Mouse (Mus musculus): ENCODE measurements around the gene Mlec. TPM values are rescaled to one million over a fixed set of nuclear protein-coding genes. Genes with fewer than 3 reads are reported as not detected.
"Not testable (repeated sequence)": the region's sequence is repeated elsewhere in the genome, so short reads cannot be mapped to it uniquely, and the experiment has no call there.

Mlec gene
- polyA plus RNA-seq, 1 experiment from 2014 or later, result 36.6 TPM

DNA sequence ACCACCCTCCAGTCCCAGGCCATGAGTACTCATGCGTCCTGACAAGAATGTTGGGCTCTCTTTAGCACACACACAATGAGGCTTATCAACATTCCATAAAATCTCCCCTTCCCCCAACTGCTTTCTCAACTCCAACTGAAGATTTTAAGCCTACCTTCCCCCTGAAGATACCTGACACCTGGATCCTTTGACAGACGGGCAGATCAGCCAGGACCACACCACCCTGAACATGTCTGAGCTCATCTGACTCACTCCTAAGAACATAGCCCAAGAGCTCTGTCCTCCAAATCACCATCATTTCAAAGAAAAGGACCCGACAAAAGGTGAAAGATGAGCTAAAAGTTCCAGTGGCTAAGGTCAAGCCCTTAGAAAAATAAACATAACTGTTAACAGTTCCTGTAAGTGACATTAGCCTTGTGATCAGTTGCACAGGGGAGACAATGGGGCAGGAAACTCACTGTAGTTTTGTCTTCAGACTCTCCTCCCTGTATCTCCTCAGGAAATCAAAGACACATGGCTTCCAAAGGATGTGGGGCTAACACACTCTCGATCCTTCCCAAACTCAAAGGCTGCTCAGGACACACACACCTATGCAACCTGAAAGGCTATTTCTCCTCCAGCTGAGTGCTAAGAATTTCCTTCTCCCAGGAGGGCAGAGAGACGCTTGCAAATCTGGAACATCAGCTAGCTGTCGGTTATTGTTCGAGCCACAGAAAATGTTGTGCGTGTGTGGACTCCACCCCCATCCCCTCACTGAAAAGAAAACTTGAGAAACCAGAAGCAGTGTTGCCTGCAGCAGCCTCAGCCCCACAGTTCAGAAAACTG lies 5.6 kb downstream of the Mlec start:
- no peak for ATAC-seq (replicated peaks; ENCODE audit: insufficient number of reproducible peaks, low FRiP score, low TSS enrichment, low read depth)
- H3K27me3 ChIP-seq (ENCODE audit: control insufficient read depth, insufficient read depth, low read length), result no peaks in the 10 kb centered on the region
- no peaks in the 10 kb centered on the region for H3K9me3 ChIP-seq (replicated peaks; ENCODE audit: control insufficient read depth, low read length)
- peak overlapping the region; percentile 20 for H3K4me2 ChIP-seq (ENCODE audit: low read depth, low read length)
- peak overlapping the region; percentile 67 for H3K27ac ChIP-seq (replicated peaks; ENCODE audit: low read depth, low read length)
- H3K4me3 ChIP-seq (ENCODE audit: low read depth, low read length), result no peak overlapping the region
- peaks cover 14% of the 10 kb centered on the region for H3K36me3 ChIP-seq (replicated peaks; ENCODE audit: control insufficient read depth, insufficient read depth, low read depth, low read length)
- peak overlapping the region; percentile 43 for H3K9ac ChIP-seq (replicated peaks; ENCODE audit: low read length)
- peak; percentile 39 for DNase-seq (ENCODE audit: low spot score)
- H3K4me1 ChIP-seq (ENCODE audit: control insufficient read depth, insufficient read depth, low read length), result peaks cover 4% of the 10 kb centered on the region
- 28% methylated on average over 8 of the region's 8 CpGs for WGBS

DNA sequence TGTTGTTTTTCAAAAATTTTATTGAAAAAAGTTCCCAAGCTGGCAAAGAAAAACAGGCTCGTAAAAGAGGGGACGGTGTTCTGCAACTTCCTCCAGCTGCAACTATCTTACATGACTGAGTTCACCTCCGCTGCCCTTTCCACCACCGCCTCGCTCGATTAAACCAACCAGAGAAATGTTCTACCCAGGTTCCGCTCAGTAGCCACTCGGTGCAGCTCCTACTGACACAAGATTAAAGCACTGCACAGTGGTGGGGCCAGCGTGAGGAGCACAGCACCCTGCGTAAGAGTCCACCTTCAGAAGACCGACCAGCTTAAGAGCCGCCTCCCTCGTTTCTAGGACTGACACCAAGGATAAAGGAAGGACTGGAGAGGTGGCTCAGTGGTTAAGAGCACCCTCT lies 6.5 kb downstream of the Mlec start:
- Histone ChIP-seq H3K27me3 (ENCODE audit: control insufficient read depth, insufficient read depth, low read length) (no peaks in the 10 kb centered on the region), H3K9me3 (replicated peaks; ENCODE audit: control insufficient read depth, low read length) (no peaks in the 10 kb centered on the region), H3K9ac (replicated peaks; ENCODE audit: low read length) (no peak overlapping the region), H3K36me3 (replicated peaks; ENCODE audit: control insufficient read depth, insufficient read depth, low read depth, low read length) (peaks cover 14% of the 10 kb centered on the region), H3K4me3 (ENCODE audit: low read depth, low read length) (no peak overlapping the region), H3K27ac (replicated peaks; ENCODE audit: low read depth, low read length) (no peak overlapping the region), H3K4me2 (ENCODE audit: low read depth, low read length) (no peak overlapping the region), H3K4me1 (ENCODE audit: control insufficient read depth, insufficient read depth, low read length) (peaks cover 4% of the 10 kb centered on the region)
- DNase-seq (ENCODE audit: low spot score) (no peak), ATAC-seq (replicated peaks; ENCODE audit: insufficient number of reproducible peaks, low FRiP score, low TSS enrichment, low read depth) (no peak)
- 91% methylated on average over 13 of the region's 13 CpGs for WGBS

DNA sequence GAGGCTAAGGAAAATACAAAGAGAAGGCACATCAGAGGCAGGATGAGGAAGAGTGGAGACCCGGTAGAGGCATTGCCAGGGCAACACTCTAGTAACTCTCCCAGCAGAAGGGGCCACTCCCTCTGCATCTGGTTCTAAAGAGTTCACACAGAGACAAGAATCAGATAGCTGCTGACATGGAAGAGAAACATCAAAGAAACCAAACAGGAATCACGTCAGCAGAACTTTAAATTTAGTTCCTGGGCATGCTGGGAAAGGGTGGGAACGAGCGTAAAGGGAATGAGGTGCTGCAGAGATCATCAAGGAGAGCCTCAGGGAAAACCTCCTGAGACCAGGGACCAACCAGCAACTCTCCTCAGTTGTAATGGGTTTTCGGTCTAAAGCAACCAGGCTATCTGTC lies 7.0 kb downstream of the Mlec start:
- H3K27me3 ChIP-seq (ENCODE audit: control insufficient read depth, insufficient read depth, low read length), result no peaks in the 10 kb centered on the region
- peaks cover 14% of the 10 kb centered on the region for H3K36me3 ChIP-seq (replicated peaks; ENCODE audit: control insufficient read depth, insufficient read depth, low read depth, low read length)
- H3K4me1 ChIP-seq (ENCODE audit: control insufficient read depth, insufficient read depth, low read length), result peaks cover 4% of the 10 kb centered on the region
- H3K27ac ChIP-seq (replicated peaks; ENCODE audit: low read depth, low read length), result no peak overlapping the region
- H3K9ac ChIP-seq (replicated peaks; ENCODE audit: low read length), result no peak overlapping the region
- no peak overlapping the region for H3K4me3 ChIP-seq (ENCODE audit: low read depth, low read length)
- no peak overlapping the region for H3K4me2 ChIP-seq (ENCODE audit: low read depth, low read length)
- DNase-seq (ENCODE audit: low spot score) (no peak), ATAC-seq (replicated peaks; ENCODE audit: insufficient number of reproducible peaks, low FRiP score, low TSS enrichment, low read depth) (no peak)
- WGBS, result 82% methylated on average over 5 of the region's 5 CpGs
- no peaks in the 10 kb centered on the region for H3K9me3 ChIP-seq (replicated peaks; ENCODE audit: control insufficient read depth, low read length)

DNA sequence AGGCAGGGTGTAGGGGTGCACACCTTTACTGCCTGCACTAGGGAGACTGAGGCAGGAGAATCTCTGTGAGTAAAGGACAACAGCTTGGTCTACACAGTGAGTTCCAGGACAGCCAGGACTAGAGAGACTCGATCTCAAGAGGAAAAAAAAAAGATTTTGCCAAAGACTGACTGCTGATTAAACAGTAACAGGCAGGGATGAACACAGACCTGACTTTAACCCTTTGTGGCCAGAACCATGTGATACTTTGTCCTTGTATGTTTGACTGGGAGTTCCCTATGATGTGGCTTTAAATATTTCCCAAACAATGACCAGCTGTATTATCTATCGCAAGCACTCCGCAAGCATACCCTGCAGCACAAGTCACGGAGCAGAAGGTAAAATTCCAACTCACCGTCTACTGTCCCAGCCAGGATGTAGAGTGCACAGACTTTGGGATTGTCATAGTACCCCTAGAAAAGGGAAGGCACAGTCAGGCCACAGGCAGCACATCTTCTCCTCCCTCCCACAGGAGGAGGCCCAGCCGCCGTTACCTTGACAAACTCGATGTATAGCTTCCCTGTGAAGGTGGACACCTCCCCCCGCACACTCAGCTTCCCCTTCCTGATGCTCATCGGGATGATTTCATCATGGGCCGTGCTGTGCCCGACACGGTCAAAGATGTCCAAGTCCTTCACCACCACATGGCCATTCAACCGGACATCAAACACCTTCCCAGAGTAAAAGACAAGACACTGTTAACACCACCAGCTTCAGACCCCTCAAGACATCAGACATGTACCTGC lies 8.1 kb downstream of the Mlec start:
- ATAC-seq (replicated peaks; ENCODE audit: insufficient number of reproducible peaks, low FRiP score, low TSS enrichment, low read depth) (no peak), DNase-seq (ENCODE audit: low spot score) (no peak)
- Histone ChIP-seq H3K9ac (replicated peaks; ENCODE audit: low read length) (no peak overlapping the region), H3K4me1 (ENCODE audit: control insufficient read depth, insufficient read depth, low read length) (peaks cover 4% of the 10 kb centered on the region), H3K4me3 (ENCODE audit: low read depth, low read length) (no peak overlapping the region), H3K36me3 (replicated peaks; ENCODE audit: control insufficient read depth, insufficient read depth, low read depth, low read length) (peaks cover 14% of the 10 kb centered on the region), H3K27me3 (ENCODE audit: control insufficient read depth, insufficient read depth, low read length) (no peaks in the 10 kb centered on the region), H3K9me3 (replicated peaks; ENCODE audit: control insufficient read depth, low read length) (no peaks in the 10 kb centered on the region), H3K4me2 (ENCODE audit: low read depth, low read length) (no peak overlapping the region), H3K27ac (replicated peaks; ENCODE audit: low read depth, low read length) (no peak overlapping the region)
- 95% methylated on average over 14 of the region's 14 CpGs for WGBS

DNA sequence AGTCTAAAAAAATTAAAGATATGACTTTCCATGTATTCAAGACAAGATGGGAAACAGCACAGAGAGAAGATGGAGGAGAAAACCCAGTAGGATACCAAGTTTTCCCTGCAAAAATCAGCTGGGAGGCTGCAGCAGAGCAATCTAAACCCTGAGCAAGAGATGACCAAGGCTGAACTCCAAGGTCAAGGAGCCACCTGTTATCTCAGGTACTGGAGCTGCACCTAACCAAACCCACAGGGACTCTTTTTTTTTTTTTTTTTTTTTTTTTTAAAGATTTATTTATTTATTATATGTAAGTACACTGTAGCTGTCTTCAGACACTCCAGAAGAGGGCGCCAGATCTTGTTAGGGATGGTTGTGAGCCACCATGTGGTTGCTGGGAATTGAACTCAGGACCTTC lies 9.1 kb downstream of the Mlec start:
- H3K27me3 ChIP-seq (ENCODE audit: control insufficient read depth, insufficient read depth, low read length); H3K9ac ChIP-seq (replicated peaks; ENCODE audit: low read length); ATAC-seq (replicated peaks; ENCODE audit: insufficient number of reproducible peaks, low FRiP score, low TSS enrichment, low read depth); H3K4me1 ChIP-seq (ENCODE audit: control insufficient read depth, insufficient read depth, low read length); H3K4me2 ChIP-seq (ENCODE audit: low read depth, low read length); H3K9me3 ChIP-seq (replicated peaks; ENCODE audit: control insufficient read depth, low read length); DNase-seq (ENCODE audit: low spot score); H3K27ac ChIP-seq (replicated peaks; ENCODE audit: low read depth, low read length); H3K4me3 ChIP-seq (ENCODE audit: low read depth, low read length): not testable (repeated sequence)
- peaks cover 14% of the 10 kb centered on the region for H3K36me3 ChIP-seq (replicated peaks; ENCODE audit: control insufficient read depth, insufficient read depth, low read depth, low read length)
- no CpG with 5 or more reads among the region's 1 CpGs for WGBS

DNA sequence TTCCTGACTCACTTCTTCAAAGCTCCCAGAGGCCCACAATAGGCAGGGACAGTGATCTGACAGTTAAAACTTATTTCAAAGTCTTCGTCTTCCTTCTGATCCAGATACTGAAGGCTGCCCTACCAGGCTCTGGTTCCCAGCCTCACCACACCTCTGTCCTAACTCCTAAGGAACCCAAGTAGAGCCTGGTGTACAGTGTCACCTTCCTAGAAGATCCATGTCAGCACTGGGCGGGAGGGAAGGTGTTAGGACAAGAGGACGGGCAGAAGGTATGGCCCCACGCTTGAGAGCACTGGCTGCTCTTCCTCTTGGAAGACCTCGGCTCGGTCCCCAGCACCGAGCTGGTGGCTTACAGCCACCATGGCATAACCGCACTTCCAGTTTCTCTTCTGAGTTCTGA lies 9.6 kb downstream of the Mlec start:
- no peak overlapping the region for H3K4me3 ChIP-seq (ENCODE audit: low read depth, low read length)
- DNase-seq (ENCODE audit: low spot score) (no peak), ATAC-seq (replicated peaks; ENCODE audit: insufficient number of reproducible peaks, low FRiP score, low TSS enrichment, low read depth) (no peak)
- H3K27ac ChIP-seq (replicated peaks; ENCODE audit: low read depth, low read length), result no peak overlapping the region
- peaks cover 2% of the 10 kb centered on the region for H3K4me1 ChIP-seq (ENCODE audit: control insufficient read depth, insufficient read depth, low read length)
- WGBS, result 95% methylated on average over 8 of the region's 8 CpGs
- H3K4me2 ChIP-seq (ENCODE audit: low read depth, low read length), result no peak overlapping the region
- H3K9ac ChIP-seq (replicated peaks; ENCODE audit: low read length), result no peak overlapping the region
- H3K27me3 ChIP-seq (ENCODE audit: control insufficient read depth, insufficient read depth, low read length), result no peaks in the 10 kb centered on the region
- H3K9me3 ChIP-seq (replicated peaks; ENCODE audit: control insufficient read depth, low read length), result no peaks in the 10 kb centered on the region
- H3K36me3 ChIP-seq (replicated peaks; ENCODE audit: control insufficient read depth, insufficient read depth, low read depth, low read length), result peaks cover 14% of the 10 kb centered on the region

DNA sequence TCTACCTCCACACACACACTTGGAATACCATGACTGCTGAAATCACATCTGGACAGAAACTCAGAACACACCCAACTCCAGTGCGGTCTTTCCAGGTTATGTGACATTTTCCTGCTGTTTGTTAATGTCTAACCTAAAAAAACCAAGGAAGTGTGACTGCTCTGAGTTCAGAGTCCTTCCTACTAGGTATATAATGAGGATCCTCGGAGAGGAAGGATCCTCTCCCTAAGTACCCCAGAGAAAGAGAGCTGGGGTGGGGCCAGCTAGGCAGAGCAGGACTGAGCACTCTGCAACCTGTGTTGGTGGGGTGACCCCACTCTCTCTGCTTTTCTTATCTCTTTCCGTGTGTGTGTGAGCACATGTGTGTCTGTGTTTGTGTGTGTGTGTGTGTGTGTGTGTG lies 10.6 kb downstream of the Mlec start:
- Histone ChIP-seq H3K4me3 (ENCODE audit: low read depth, low read length) (no peak overlapping the region), H3K27me3 (ENCODE audit: control insufficient read depth, insufficient read depth, low read length) (no peaks in the 10 kb centered on the region), H3K9ac (replicated peaks; ENCODE audit: low read length) (no peak overlapping the region), H3K4me2 (ENCODE audit: low read depth, low read length) (no peak overlapping the region), H3K27ac (replicated peaks; ENCODE audit: low read depth, low read length) (no peak overlapping the region), H3K9me3 (replicated peaks; ENCODE audit: control insufficient read depth, low read length) (no peaks in the 10 kb centered on the region), H3K36me3 (replicated peaks; ENCODE audit: control insufficient read depth, insufficient read depth, low read depth, low read length) (peaks cover 14% of the 10 kb centered on the region), H3K4me1 (ENCODE audit: control insufficient read depth, insufficient read depth, low read length) (no peaks in the 10 kb centered on the region; the same call in 1 of the 2 replicates)
- no peak for ATAC-seq (replicated peaks; ENCODE audit: insufficient number of reproducible peaks, low FRiP score, low TSS enrichment, low read depth)
- DNase-seq (ENCODE audit: low spot score), result no peak
- 79% methylated on average over 3 of the region's 3 CpGs for WGBS

DNA sequence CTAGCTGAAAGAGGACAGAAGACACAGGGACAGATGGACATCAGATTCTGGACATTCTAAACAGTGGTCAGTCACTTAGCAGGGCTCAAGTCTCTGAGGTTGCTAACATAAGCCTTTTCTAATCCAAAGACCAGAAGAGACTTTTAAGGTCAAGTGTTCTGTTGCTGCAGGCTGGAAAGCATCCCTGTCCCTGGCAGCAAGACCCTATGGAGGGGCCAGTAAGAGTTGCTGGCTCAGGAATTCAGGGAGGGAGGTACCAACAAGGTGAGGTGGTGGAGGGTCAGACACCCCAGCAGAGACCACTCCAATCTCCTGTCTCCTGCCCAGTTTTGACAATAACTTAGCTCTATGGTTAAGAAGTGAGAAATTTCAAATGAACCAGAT lies 11.2 kb downstream of the Mlec start:
- Histone ChIP-seq H3K36me3 (replicated peaks; ENCODE audit: control insufficient read depth, insufficient read depth, low read depth, low read length) (peaks cover 14% of the 10 kb centered on the region), H3K4me1 (ENCODE audit: control insufficient read depth, insufficient read depth, low read length) (no peaks in the 10 kb centered on the region), H3K27ac (replicated peaks; ENCODE audit: low read depth, low read length) (no peak overlapping the region), H3K9me3 (replicated peaks; ENCODE audit: control insufficient read depth, low read length) (no peaks in the 10 kb centered on the region), H3K27me3 (ENCODE audit: control insufficient read depth, insufficient read depth, low read length) (no peaks in the 10 kb centered on the region), H3K4me3 (ENCODE audit: low read depth, low read length) (no peak overlapping the region), H3K4me2 (ENCODE audit: low read depth, low read length) (no peak overlapping the region), H3K9ac (replicated peaks; ENCODE audit: low read length) (no peak overlapping the region)
- ATAC-seq (replicated peaks; ENCODE audit: insufficient number of reproducible peaks, low FRiP score, low TSS enrichment, low read depth) (no peak), DNase-seq (ENCODE audit: low spot score) (no peak)
